ENCODE assay signal across 7 mouse cellular contexts in genomic region chr12:79089182-79089812, GRCm38 (mm10). TPM values are rescaled to one million over a fixed set of nuclear protein-coding genes. Genes with fewer than 3 reads are reported as not detected.
A peak's percentile ranks its signal among the peaks of the same experiment; 100 is the strongest.
DNase-seq lines count a peak whose midpoint lies in the region; ATAC-seq and TF ChIP-seq lines count a peak whose summit lies in the region.

Gene Pigh (minus strand): TSS chr12:79089651.

- peak within 1 kb of the TSS; percentile 84 for H3K9ac ChIP-seq in intestine, postnatal 0 days (ENCODE audit: low read depth, low read length)
- H3K9ac ChIP-seq in midbrain, embryonic 12.5 days (replicated peaks) = peak within 1 kb of the TSS; percentile 93

- no peaks in the 10 kb centered on the region for H3K9me3 ChIP-seq in intestine, postnatal 0 days (ENCODE audit: control insufficient read depth)
- no peaks in the 10 kb centered on the region for H3K9me3 ChIP-seq in midbrain, embryonic 12.5 days

- ATAC-seq in intestine, postnatal 0 days = peak; percentile 75
- peak; percentile 97 for ATAC-seq in midbrain, embryonic 12.5 days (ENCODE audit: low FRiP score, low read depth)

- TF ChIP-seq CTCF in intestine, postnatal 0 days (IDR thresholded peaks at IDR 0.05; ENCODE audit: low read depth) = no peak
- no peak for TF ChIP-seq CTCF in small intestine, adult 2 months (IDR thresholded peaks at IDR 0.05; ENCODE audit: extremely low read depth, insufficient read length, insufficient replicate concordance, low read depth, low read length)

- peak; percentile 78 for DNase-seq in adrenal gland, adult 8-10 months
- DNase-seq in embryo, embryonic 9.5 days (ENCODE audit: extremely low spot score) = peak; percentile 88
- DNase-seq in gastrocnemius, postnatal 4 days (ENCODE audit: low spot score in 2 of 2) = peak; percentile 75 to 85
- DNase-seq in left cerebral cortex, postnatal 4 days = peak; percentile 88

- no peaks in the 10 kb centered on the region for H3K27me3 ChIP-seq in intestine, postnatal 0 days (replicated peaks; ENCODE audit: control insufficient read depth, insufficient read depth, low read length)
- H3K27me3 ChIP-seq in midbrain, embryonic 12.5 days = no peaks in the 10 kb centered on the region
- H3K27me3 ChIP-seq in small intestine, adult 2 months (ENCODE audit: control insufficient read depth, insufficient read depth, low read length) = no peaks in the 10 kb centered on the region

- peak within 1 kb of the TSS; percentile 84 for H3K4me2 ChIP-seq in intestine, postnatal 0 days (replicated peaks; ENCODE audit: low read depth)
- H3K4me2 ChIP-seq in midbrain, embryonic 12.5 days (replicated peaks) = peak within 1 kb of the TSS; percentile 65

- 0% methylated on average over 43 of the region's 53 CpGs for WGBS in intestine, postnatal 0 days
- under 1% methylated on average over 53 of the region's 53 CpGs for WGBS in midbrain, embryonic 12.5 days
- under 1% methylated on average over 53 of the region's 53 CpGs for WGBS in small intestine, adult 2 months

- peaks cover 4% of the 10 kb centered on the region for H3K4me1 ChIP-seq in intestine, postnatal 0 days (replicated peaks; ENCODE audit: control insufficient read depth, insufficient read depth, low read length)
- peaks cover 9% of the 10 kb centered on the region for H3K4me1 ChIP-seq in midbrain, embryonic 12.5 days
- 0 out of 2 replicates have a peak, but pooled peaks cover 2% of the 10 kb centered on the region for H3K4me1 ChIP-seq in small intestine, adult 2 months (ENCODE audit: control insufficient read depth, insufficient read depth, insufficient read length, low read length)

- peak within 1 kb of the TSS; percentile 66; the same call in 1 of the 2 replicates for H3K27ac ChIP-seq in intestine, postnatal 0 days (ENCODE audit: low read depth, low read length)
- H3K27ac ChIP-seq in midbrain, embryonic 12.5 days (replicated peaks) = peak within 1 kb of the TSS; percentile 30; the same call in 1 of the 2 replicates
- H3K27ac ChIP-seq in small intestine, adult 2 months (ENCODE audit: insufficient read depth, low read depth, low read length) = no peak within 1 kb of the TSS

- peaks cover 7% of the 10 kb centered on the region for H3K36me3 ChIP-seq in intestine, postnatal 0 days (ENCODE audit: control insufficient read depth, insufficient read depth)
- H3K36me3 ChIP-seq in midbrain, embryonic 12.5 days = peaks cover 11% of the 10 kb centered on the region; the same call in 1 of the 2 replicates
- 0 out of 2 replicates have a peak, but pooled peaks cover 2% of the 10 kb centered on the region for H3K36me3 ChIP-seq in small intestine, adult 2 months (ENCODE audit: control insufficient read depth, insufficient read depth, low read length)

- intact Hi-C loops in left cerebral cortex, postnatal 4 days (cut with DNase I) = loop anchor here (5.0 kb wide), 1 partner anchor 172 kb away; no protein-coding TSS in a partner anchor

- TF ChIP-seq POLR2A in small intestine, adult 2 months (IDR thresholded peaks at IDR 0.05; ENCODE audit: low read depth, low read length) = peak; percentile 56; the same call in 1 of the 2 replicates

- H3K4me3 ChIP-seq in intestine, postnatal 0 days (ENCODE audit: low read depth, low read length) = peak within 1 kb of the TSS; percentile 85
- H3K4me3 ChIP-seq in midbrain, embryonic 12.5 days = peak within 1 kb of the TSS; percentile 97
- H3K4me3 ChIP-seq in small intestine, adult 2 months (ENCODE audit: low read depth, low read length) = peak within 1 kb of the TSS; percentile 77

RNA-seq across cellular contexts. Expression of gene Pigh, which starts in this region (rescaled TPM):
- total RNA-seq in adrenal gland, adult 8-10 months (2022) = 10 to 100 TPM; 13.6 to 16.5 (median 14.8) TPM
- 1 to 10 TPM; 4.6 to 5.0 TPM for total RNA-seq in gastrocnemius, postnatal 4 days (2021)
- 18.2 and 20.9 TPM in 2 replicates for polyA plus RNA-seq in intestine, postnatal 0 days (2015; fragmentation: Nextera tagmentation; extraction: Ambion mirVana)
- 1 to 10 TPM; 8.9 to 9.5 TPM for total RNA-seq in left cerebral cortex, postnatal 4 days (2021)
- 26.2 and 30.4 TPM in 2 replicates for polyA plus RNA-seq in midbrain, embryonic 12.5 days (2016; fragmentation: Nextera tagmentation; extraction: Ambion mirVana)
- polyA plus RNA-seq in small intestine, adult 2 months (2012; rRNA removed) = 7.5 and 9.9 TPM in 2 replicates
